Mouse (Mus musculus): ENCODE results near the gene Rora. TPM values are rescaled to one million over a fixed set of nuclear protein-coding genes. Genes with fewer than 3 reads are reported as not detected.
A peak's percentile ranks its signal among the peaks of the same experiment; 100 is the strongest.

Rora gene
- polyA plus RNA-seq, 1 experiment from 2014 or later = 9.0 TPM

- no peak for DNase-seq (ENCODE audit: low read depth, low spot score)
- in situ Hi-C loops (cut with MboI; ENCODE audit: low pct_unique_long_range_greater_than_20kb) = no loop called here
- POLR2A ChIA-PET = no interaction called here
- no peaks in the 10 kb centered on the region for H3K27me3 ChIP-seq
- TF ChIP-seq CTCF (IDR thresholded peaks at IDR 0.05) = no peak
- no peak for ATAC-seq
- CTCF ChIA-PET = interaction anchor here (0.8 to 2.0 kb wide), 2 partner anchors 9 to 11 kb away, joined by 3 to 5 read pairs; no protein-coding TSS in a partner anchor
Observed at GRCm38 (mm10) chr9:69321956-69322355, 668.4 kb downstream of the Rora start.

- ChIA-PET POLR2A (no interaction called here), CTCF (no interaction called here)
- in situ Hi-C loops (cut with MboI; ENCODE audit: low pct_unique_long_range_greater_than_20kb) = no loop called here
- TF ChIP-seq CTCF (IDR thresholded peaks at IDR 0.05) = no peak
- ATAC-seq = no peak
- no peak for DNase-seq (ENCODE audit: low read depth, low spot score)
- no peaks in the 10 kb centered on the region for H3K27me3 ChIP-seq
Observed at GRCm38 (mm10) chr9:69323831-69324230, 670.2 kb downstream of the Rora start.

- ChIA-PET POLR2A (no interaction called here), CTCF (no interaction called here)
- no peak for DNase-seq (ENCODE audit: low read depth, low spot score)
- no peaks in the 10 kb centered on the region for H3K27me3 ChIP-seq
- TF ChIP-seq CTCF (IDR thresholded peaks at IDR 0.05) = no peak
- in situ Hi-C loops (cut with MboI; ENCODE audit: low pct_unique_long_range_greater_than_20kb) = no loop called here
- no peak for ATAC-seq
Observed at GRCm38 (mm10) chr9:69327077-69327476, 673.5 kb downstream of the Rora start.

- POLR2A ChIA-PET = no interaction called here
- in situ Hi-C loops (cut with MboI; ENCODE audit: low pct_unique_long_range_greater_than_20kb) = no loop called here
- no peaks in the 10 kb centered on the region for H3K27me3 ChIP-seq
- ATAC-seq = no peak
- no peak for DNase-seq (ENCODE audit: low read depth, low spot score)
- no peak for TF ChIP-seq CTCF (IDR thresholded peaks at IDR 0.05)
- CTCF ChIA-PET = no interaction called here
Observed at GRCm38 (mm10) chr9:69327591-69327990, 674.0 kb downstream of the Rora start.

GRCm38 (mm10) chr9:69331790-69332189 lies 678.2 kb downstream of the Rora start:
- no peaks in the 10 kb centered on the region for H3K27me3 ChIP-seq
- no peak for TF ChIP-seq CTCF (IDR thresholded peaks at IDR 0.05)
- CTCF ChIA-PET = interaction anchor here (1.8 kb wide), 1 partner anchor 10 kb away, joined by 5 read pairs; no protein-coding TSS in a partner anchor
- DNase-seq (ENCODE audit: low read depth, low spot score) (no peak), ATAC-seq (no peak)
- POLR2A ChIA-PET = no interaction called here
- in situ Hi-C loops (cut with MboI; ENCODE audit: low pct_unique_long_range_greater_than_20kb) = no loop called here

GRCm38 (mm10) chr9:69332802-69333568 lies 679.4 kb downstream of the Rora start:
- in situ Hi-C loops (cut with MboI; ENCODE audit: low pct_unique_long_range_greater_than_20kb) = no loop called here
- peak; percentile 53 for ATAC-seq
- ChIA-PET POLR2A (interaction anchor here (1.0 to 1.2 kb wide), 2 partner anchors 33 to 35 kb away, joined by 3 read pairs; no protein-coding TSS in a partner anchor), CTCF (interaction anchor here (0.6 to 1.5 kb wide), 6 partner anchors 9 to 147 kb away, joined by 3 to 5 read pairs (median 3); no protein-coding TSS in a partner anchor)
- no peak for TF ChIP-seq CTCF (IDR thresholded peaks at IDR 0.05)
- DNase-seq (ENCODE audit: low read depth, low spot score) = no peak
- no peaks in the 10 kb centered on the region for H3K27me3 ChIP-seq

- no peak for TF ChIP-seq CTCF (IDR thresholded peaks at IDR 0.05)
- no peaks in the 10 kb centered on the region for H3K27me3 ChIP-seq
- in situ Hi-C loops (cut with MboI; ENCODE audit: low pct_unique_long_range_greater_than_20kb) = no loop called here
- DNase-seq (ENCODE audit: low read depth, low spot score) (no peak), ATAC-seq (peak; percentile 76)
- CTCF ChIA-PET = interaction anchor here (0.6 to 1.5 kb wide), 5 partner anchors 12 to 146 kb away, joined by 3 to 5 read pairs (median 3); no protein-coding TSS in a partner anchor
- POLR2A ChIA-PET = no interaction called here
Observed at GRCm38 (mm10) chr9:69333654-69334053, 680.1 kb downstream of the Rora start.

- peak; percentile 48 for ATAC-seq
- TF ChIP-seq CTCF (IDR thresholded peaks at IDR 0.05) = no peak
- ChIA-PET POLR2A (no interaction called here), CTCF (interaction anchor here (1.0 to 1.5 kb wide), 2 partner anchors 10 to 23 kb away, joined by 3 to 5 read pairs; no protein-coding TSS in a partner anchor)
- no peaks in the 10 kb centered on the region for H3K27me3 ChIP-seq
- in situ Hi-C loops (cut with MboI; ENCODE audit: low pct_unique_long_range_greater_than_20kb) = no loop called here
- no peak for DNase-seq (ENCODE audit: low read depth, low spot score)
Observed at GRCm38 (mm10) chr9:69334106-69334505, 680.5 kb downstream of the Rora start.

GRCm38 (mm10) chr9:69336063-69336462 lies 682.5 kb downstream of the Rora start:
- DNase-seq (ENCODE audit: low read depth, low spot score) (no peak), ATAC-seq (no peak)
- ChIA-PET POLR2A (no interaction called here), CTCF (interaction anchor here (0.8 kb wide), 1 partner anchor 21 kb away, joined by 3 read pairs; no protein-coding TSS in a partner anchor)
- no peaks in the 10 kb centered on the region for H3K27me3 ChIP-seq
- in situ Hi-C loops (cut with MboI; ENCODE audit: low pct_unique_long_range_greater_than_20kb) = no loop called here
- TF ChIP-seq CTCF (IDR thresholded peaks at IDR 0.05) = no peak

GRCm38 (mm10) chr9:69339199-69339598 lies 685.6 kb downstream of the Rora start:
- in situ Hi-C loops (cut with MboI; ENCODE audit: low pct_unique_long_range_greater_than_20kb) = no loop called here
- DNase-seq (ENCODE audit: low read depth, low spot score) = no peak

GRCm38 (mm10) chr9:69339829-69340228 lies 686.2 kb downstream of the Rora start:
- ChIA-PET CTCF (interaction anchor here (1.3 to 1.6 kb wide), 2 partner anchors 15 to 18 kb away, joined by 3 to 8 read pairs; no protein-coding TSS in a partner anchor), POLR2A (interaction anchor here (0.7 kb wide), 1 partner anchor 137 kb away, joined by 4 read pairs; no protein-coding TSS in a partner anchor)
- ATAC-seq (no peak), DNase-seq (ENCODE audit: low read depth, low spot score) (no peak)
- H3K27me3 ChIP-seq = no peaks in the 10 kb centered on the region
- in situ Hi-C loops (cut with MboI; ENCODE audit: low pct_unique_long_range_greater_than_20kb) = no loop called here
- TF ChIP-seq CTCF (IDR thresholded peaks at IDR 0.05) = no peak

More at GRCm38 (mm10) chr9:69339199-69339598, 685.6 kb downstream of the Rora start:
- H3K27me3 ChIP-seq = no peaks in the 10 kb centered on the region
- no peak for TF ChIP-seq CTCF (IDR thresholded peaks at IDR 0.05)
- ChIA-PET POLR2A (interaction anchor here (0.6 kb wide), 1 partner anchor 194 kb away, joined by 3 read pairs; no protein-coding TSS in a partner anchor), CTCF (no interaction called here)
- peak; percentile 60 for ATAC-seq

Measured in Patski (cell line).